Mouse (Mus musculus) retina, postnatal 1 day (tissue): ENCODE measurements around the gene Tmem114.
A peak's percentile ranks its signal among the peaks of the same experiment; 100 is the strongest.

Experiments
- DNase-seq: peaks from one replicate; pipeline ENCODE4 v3.0.0-alpha.2; 2012

Gene Tmem114

DNA sequence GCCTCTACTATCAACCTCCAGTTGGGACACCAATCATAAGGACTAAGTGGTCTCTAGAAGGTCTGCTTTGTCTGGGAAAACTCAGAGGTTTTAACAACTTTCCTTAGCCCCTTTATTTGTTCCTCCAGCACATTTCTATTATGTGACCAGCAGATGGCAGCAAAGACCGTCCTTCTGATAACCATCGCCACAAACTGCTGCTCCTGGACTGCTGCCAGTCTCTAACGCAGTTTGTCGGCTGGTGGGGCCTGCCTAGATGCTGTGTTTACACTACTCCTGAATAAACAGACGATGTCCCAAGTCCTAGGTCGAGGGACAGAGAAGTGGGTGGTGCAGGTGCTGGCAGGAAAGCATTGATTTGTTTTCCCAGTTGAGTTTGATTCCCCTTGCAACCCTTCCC is 18.2 kb downstream of the Tmem114 start:
- peak; percentile 89 for DNase-seq

DNA sequence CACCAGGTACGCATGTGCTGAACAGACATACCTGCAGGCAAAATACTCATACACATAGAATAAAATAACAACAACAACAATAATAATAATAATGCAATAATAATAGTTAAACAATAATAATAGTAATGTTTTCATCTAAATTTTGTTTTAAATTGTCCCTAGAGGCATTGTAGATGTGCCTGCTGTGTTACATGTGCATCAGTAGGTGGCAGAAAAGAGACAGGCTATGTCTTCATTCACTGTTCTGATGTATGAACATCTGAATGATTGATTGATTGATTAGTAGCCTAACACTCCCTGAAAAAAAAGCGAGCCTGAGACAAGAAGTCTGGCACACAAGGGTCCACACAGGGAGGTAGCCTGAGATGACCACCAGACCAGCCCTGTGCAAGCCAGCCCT is 22.3 kb downstream of the Tmem114 start:
- DNase-seq: no peak

DNA sequence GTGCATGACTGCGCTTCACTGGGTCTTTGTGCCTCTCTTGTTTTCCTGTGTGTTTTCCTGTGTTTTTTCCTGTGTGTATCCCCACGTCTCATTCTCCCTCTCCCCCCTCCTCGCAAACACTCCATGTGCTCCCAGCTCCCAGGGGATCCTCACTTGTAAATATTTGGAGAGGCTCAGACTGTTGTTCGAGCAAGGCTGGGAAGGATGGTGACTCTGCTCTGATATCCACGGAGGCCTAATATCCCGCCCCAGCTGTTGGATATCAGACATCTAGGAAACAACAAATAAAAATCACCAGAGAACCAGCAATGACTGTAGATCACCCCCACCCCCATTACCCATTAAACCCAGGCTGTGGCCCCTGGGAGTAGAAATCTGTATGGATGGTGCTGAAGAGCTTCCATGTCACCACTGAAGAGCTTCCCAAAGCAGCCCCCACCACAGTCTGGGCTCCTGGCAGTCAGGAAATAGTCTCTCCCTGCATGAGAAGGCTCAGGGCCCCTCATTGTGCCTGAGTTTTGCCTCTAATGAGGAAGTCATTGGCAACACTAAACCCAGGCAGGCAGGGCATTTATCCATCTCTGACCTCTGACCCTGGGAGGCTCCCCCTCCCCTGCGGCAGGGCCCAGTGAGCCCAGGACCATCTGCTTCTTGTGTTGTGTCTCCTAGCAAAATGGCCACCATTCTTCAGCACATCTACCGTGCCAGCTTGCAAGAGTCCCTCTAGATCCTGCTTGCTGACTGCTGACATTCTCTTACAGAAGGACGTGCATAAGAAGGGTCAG is 23.6 kb downstream of the Tmem114 start:
- DNase-seq: no peak

DNA sequence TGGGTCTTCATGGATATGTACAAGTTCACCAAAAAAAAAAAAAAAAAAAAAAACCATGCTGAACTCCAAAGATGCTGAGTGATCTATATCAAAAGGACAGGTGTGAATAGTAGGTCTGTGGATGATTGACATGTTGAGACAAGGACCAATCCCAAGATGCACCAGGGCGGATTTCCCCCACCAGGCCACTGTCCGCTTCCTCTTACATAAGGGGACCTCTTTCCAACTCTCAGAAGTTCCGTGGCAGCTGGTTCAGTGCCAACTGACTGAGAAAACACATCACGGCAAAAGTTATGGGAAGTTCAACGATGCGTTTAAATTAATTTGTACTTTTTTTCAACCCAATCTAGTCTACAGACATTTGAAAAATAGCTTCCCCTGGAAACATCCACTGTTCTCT is 25.1 kb downstream of the Tmem114 start:
- DNase-seq: no peak

DNA sequence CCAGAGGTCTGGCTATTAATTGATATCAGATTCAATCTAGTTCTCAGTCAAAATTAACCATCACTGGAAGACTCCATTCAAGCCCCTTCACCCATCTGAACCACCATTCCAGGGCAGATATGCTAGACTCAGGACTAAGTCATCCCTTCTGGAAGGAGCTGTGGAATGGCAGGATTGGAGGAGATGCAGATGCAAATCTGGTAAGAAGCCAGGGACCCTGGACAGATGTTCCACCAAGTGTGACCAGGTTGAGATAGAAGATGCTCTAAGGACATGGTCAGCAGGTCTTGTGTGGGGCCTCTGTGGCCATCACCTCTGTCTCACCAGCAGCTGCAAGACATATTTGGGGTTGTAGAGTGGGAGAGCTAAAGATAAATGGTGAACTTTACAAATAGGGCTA is 30.0 kb downstream of the Tmem114 start:
- no peak for DNase-seq

DNA sequence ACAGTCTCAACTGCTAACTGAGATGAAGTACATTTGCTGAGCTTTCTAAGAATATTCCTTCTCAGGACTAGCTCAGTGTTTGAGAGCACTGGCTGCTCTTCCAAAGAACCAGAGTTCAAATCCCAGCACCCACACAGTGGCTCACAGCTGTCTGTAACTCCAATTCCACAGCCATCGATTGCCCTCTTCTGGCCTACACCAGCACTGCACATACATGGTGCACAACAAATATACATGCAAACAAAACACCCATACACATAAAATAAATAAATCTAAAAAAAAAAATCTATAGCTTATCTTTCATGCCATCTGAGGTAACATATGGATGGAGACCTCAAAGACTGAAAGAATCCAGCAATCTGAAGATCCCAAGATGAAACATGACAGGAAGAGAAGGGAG is 36.4 kb downstream of the Tmem114 start:
- DNase-seq: no peak

DNA sequence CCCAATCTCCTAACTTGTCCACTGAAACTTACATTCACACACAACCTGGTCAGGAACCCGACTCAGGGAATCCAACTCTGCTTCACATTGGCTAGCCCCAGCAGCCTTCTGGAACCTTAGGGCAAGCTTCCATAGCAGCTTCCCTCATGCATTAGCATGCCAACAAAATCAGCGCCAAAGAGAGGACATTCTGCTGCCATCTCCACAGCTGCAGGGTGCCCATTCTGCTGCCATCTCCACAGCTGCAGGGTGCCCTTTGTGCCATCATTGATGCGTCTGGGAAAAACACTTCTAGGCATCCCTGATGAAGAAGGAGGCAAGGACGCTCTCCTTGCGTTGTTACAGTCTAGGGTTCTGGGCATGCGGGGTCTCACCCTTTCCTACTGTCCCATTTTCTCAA is 38.5 kb downstream of the Tmem114 start:
- DNase-seq: no peak

DNA sequence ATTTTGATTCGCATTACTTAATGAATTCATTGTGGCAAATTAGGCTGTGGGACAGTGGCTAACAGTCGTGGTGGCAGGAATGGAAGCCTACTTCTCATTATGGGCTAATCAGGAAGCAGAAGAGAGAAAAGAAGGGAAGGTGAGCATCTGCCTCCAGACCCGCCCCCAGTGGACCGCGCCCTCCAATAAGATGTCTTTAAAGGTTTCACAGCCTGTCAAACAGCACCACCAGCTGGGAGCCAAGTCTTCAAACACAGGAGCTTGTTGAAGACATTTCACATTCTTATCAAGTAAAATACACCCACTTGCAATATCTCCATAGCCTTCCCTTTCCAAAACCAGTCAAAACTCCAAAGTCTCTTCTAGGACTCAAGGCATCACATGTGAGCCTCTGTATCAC is 39.3 kb downstream of the Tmem114 start:
- no peak for DNase-seq

DNA sequence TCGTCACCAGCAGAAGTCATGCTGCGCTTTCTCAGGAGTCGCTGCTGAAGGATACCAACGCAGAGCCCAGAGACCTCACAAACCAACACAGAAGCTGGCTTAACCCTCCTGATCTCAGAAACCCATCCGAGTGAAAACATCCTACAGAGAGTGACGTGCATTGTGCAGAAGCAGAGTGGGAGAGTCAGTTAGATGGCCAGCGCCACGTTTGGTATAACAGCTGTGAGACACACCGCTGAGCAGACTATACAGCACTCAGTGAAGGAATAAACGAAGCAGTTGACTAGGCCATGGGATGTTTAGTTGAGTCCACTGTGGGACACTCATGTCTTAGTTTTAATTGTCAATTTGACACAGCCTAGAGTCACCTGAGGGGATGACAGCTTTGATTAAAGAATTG is 40.2 kb downstream of the Tmem114 start:
- DNase-seq: peak; percentile 7

DNA sequence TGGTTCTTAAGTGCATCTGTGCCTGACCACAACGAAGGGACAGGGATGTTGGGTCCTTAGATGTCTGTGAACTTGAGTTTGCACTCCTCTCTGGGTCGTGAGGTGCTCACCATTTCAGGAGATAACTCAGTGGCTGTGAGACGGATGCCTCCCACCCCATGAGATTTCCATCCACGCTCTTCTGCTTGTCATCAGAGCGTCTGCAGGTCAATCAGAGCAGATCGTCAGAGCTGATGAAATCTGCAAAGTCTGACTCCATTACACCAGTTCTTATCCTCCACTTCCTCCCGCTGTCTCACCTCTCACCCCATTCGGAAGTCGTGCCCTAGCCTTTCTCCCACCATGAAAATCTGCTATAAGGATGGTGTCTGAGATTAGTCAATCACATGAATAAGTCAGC is 41.5 kb downstream of the Tmem114 start:
- no peak for DNase-seq

DNA sequence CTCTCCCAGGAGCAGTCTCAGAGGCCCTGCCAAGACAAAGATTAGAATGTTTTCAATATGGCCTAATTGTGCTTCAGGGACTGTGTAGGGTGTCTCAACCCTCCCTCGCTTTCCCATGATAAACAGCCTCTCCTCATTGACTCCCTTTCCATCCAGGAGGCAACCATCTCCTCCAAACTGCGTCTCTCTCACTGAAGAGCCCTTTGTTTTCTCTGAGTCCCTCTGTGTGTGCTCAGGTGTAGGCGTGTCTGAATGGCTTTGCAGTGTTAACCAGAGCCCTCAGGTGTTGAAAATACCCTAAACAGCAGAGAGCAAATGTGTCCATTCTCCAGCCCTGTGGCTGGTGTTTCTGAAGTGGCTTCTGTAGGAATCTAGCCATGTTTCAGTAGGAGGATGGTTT is 61.9 kb downstream of the Tmem114 start:
- no peak for DNase-seq
